Mouse (Mus musculus) skeletal muscle tissue, adult 2 months (tissue): ENCODE measurements around the gene Trim9.

ENCODE experiments used
- DNase-seq: peaks from one replicate; pipeline ENCODE4 v3.0.0-alpha.2; 2012; ENCODE audit warnings: low read depth, low spot score

Gene Trim9

GRCm38 (mm10) chr12:70262271-70262953 lies 85.0 kb downstream of the Trim9 start:
- no peak for DNase-seq

- no peak for DNase-seq
Observed at GRCm38 (mm10) chr12:70251210-70251884, 96.1 kb downstream of the Trim9 start.

- DNase-seq = no peak
Observed at GRCm38 (mm10) chr12:70249616-70250157, 97.7 kb downstream of the Trim9 start.

- DNase-seq = no peak
Observed at GRCm38 (mm10) chr12:70247683-70248474, 99.5 kb downstream of the Trim9 start.

- no peak for DNase-seq
Observed at GRCm38 (mm10) chr12:70242550-70242949, 104.9 kb downstream of the Trim9 start.

- no peak for DNase-seq
Observed at GRCm38 (mm10) chr12:70239741-70240140, 107.7 kb downstream of the Trim9 start.

GRCm38 (mm10) chr12:70238604-70239003 lies 108.8 kb downstream of the Trim9 start:
- no peak for DNase-seq

- DNase-seq = peak; percentile 36
Observed at GRCm38 (mm10) chr12:70234938-70235484, 112.4 kb downstream of the Trim9 start.

- DNase-seq = peak; percentile 32
Observed at GRCm38 (mm10) chr12:70234411-70234810, 113.0 kb downstream of the Trim9 start.

GRCm38 (mm10) chr12:70233637-70234315 lies 113.6 kb downstream of the Trim9 start:
- DNase-seq = no peak

- DNase-seq = no peak
Observed at GRCm38 (mm10) chr12:70232020-70232544, 115.3 kb downstream of the Trim9 start.

- DNase-seq = no peak
Observed at GRCm38 (mm10) chr12:70231294-70231693, 116.1 kb downstream of the Trim9 start, which contains the start of gene Pygl. Gene Pygl (minus strand): TSS chr12:70231488.

GRCm38 (mm10) chr12:70228155-70228554 lies 119.3 kb downstream of the Trim9 start:
- DNase-seq = no peak

GRCm38 (mm10) chr12:70227121-70227932 lies 120.1 kb downstream of the Trim9 start:
- peak; percentile 76 for DNase-seq

GRCm38 (mm10) chr12:70226655-70227054 lies 120.8 kb downstream of the Trim9 start:
- no peak for DNase-seq

- no peak for DNase-seq
Observed at GRCm38 (mm10) chr12:70223331-70223730, 124.1 kb downstream of the Trim9 start.

GRCm38 (mm10) chr12:70221425-70221824 lies 126.0 kb downstream of the Trim9 start:
- no peak for DNase-seq

GRCm38 (mm10) chr12:70218795-70219540 lies 128.4 kb downstream of the Trim9 start:
- no peak for DNase-seq

GRCm38 (mm10) chr12:70216229-70216800 lies 131.1 kb downstream of the Trim9 start:
- DNase-seq = no peak
